Mouse (Mus musculus) kidney, adult 2 months (tissue): ENCODE data around the gene Thap3. TPM values are rescaled to one million over a fixed set of nuclear protein-coding genes. Genes with fewer than 3 reads are reported as not detected.
A peak's percentile ranks its signal among the peaks of the same experiment; 100 is the strongest.

Source experiments
- DNase-seq: peaks from one replicate; pipeline ENCODE4 v3.0.0; 2021
- H3K27ac ChIP-seq: fragments of 200-500 bp; 2 replicates; pipeline ENCODE4 v1.5.1; 2012; ENCODE audit warnings: low read depth, low read length, control low read depth, inconsistent platforms; ENCODE audit not compliant: insufficient read depth
- H3K27me3 ChIP-seq: fragments of 200-500 bp; replicated peaks from 2 replicates; pipeline ENCODE4 v1.6.1; 2012; ENCODE audit warnings: mild to moderate bottlenecking, moderate library complexity, low read length, inconsistent platforms; ENCODE audit not compliant: control insufficient read depth, insufficient read depth
- H3K36me3 ChIP-seq: fragments of 200-500 bp; 2 replicates; pipeline ENCODE4 v1.6.1; 2012; ENCODE audit warnings: mild to moderate bottlenecking, moderate library complexity, low read length, inconsistent platforms; ENCODE audit not compliant: control insufficient read depth, insufficient read depth
- H3K4me1 ChIP-seq: fragments of 200-500 bp; 2 replicates; pipeline ENCODE4 v1.6.1; 2011; ENCODE audit warnings: low read length; ENCODE audit not compliant: control insufficient read depth, insufficient read depth
- H3K4me3 ChIP-seq: fragments of 200-500 bp; 2 replicates; pipeline ENCODE4 v1.5.1; 2011; ENCODE audit warnings: mild to moderate bottlenecking, low read depth, low read length, control low read depth; ENCODE audit not compliant: insufficient read depth
- CTCF ChIP-seq: fragments of 200-500 bp; conservative IDR thresholded peaks from 2 replicates; pipeline ENCODE4 v1.5.1; 2011; ENCODE audit warnings: low read depth, mild to moderate bottlenecking, control low read depth, low read length, moderate library complexity, mixed read lengths; ENCODE audit not compliant: insufficient read depth, insufficient read length
- POLR2A ChIP-seq: fragments of 200-500 bp; IDR thresholded peaks from one replicate; pipeline ENCODE4 v1.6.1; 2011; ENCODE audit warnings: low read depth, low read length, control low read depth
- WGBS: fragments of 180-500 bp; shearing (Covaris S2); methylation state at CpG from one replicate; pipeline ENCODE4 v1.1.7; 2018; 5-methylcytosine and 5-hydroxymethylcytosine counted together
- polyA plus RNA-seq: library from polyadenylated mRNA; depleted of rRNA; stranded (reverse); fragments of >200 nt; gene quantifications from 2 replicates; pipeline ENCODE4 v1.2.3, GENCODE M21; 2012

Gene Thap3
- polyA plus RNA-seq, 1 experiment, result 30.6 TPM

DNA sequence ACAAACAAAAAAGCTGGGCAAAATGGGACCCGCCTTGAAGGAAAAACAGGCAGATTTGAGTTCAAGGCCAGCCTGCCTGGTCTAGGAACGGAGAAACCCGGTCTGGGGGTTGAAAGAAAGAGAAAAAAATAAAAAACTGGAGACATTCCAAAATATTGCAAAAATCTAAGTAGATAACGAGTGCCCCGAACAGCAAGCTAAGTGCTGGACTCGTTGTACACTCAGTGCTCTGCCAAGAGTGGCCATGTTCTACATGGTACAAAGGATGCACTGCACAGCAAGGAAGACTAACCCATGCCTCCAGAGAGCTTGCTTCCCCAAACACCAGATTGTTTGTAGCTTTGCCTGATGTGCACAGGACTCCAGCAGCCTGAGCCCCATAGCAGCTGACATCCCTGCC, 4.2 kb upstream of the Thap3 start:
- DNase-seq, result no peak
- H3K4me3 ChIP-seq, result no peak overlapping the region
- 72% methylated on average over 6 of the region's 6 CpGs for whole genome bisulfite sequencing
- peaks cover 14% of the 10 kb centered on the region; the same call in 1 of the 2 replicates for H3K4me1 ChIP-seq
- H3K27ac ChIP-seq, result no peak overlapping the region
- H3K36me3 ChIP-seq, result no peaks in the 10 kb centered on the region
- no peaks in the 10 kb centered on the region; the same call in 1 of the 2 replicates for H3K27me3 ChIP-seq
- TF ChIP-seq CTCF (no peak), POLR2A (no peak)

DNA sequence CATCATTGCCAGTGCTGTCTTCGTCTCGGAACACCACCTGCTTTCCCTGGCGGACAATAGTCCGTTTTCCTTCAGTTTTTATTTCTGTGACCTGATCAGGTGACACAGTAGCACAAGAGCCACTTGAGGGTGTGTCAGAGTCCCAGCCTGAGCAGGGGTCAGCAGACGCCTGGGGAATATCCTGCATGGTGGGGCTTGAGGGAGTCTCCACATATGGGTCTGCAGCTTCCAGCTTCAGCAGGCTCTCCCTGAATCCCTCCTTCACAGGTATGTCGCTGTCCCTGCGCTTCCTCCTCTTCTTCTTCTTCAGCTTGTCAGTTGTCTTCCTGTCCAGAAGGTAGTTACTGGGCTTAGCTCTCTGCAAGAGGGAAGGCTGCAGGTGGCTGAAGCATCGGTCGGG, 3.3 kb upstream of the Thap3 start:
- Histone ChIP-seq H3K27ac (no peak overlapping the region), H3K36me3 (no peaks in the 10 kb centered on the region), H3K27me3 (no peaks in the 10 kb centered on the region; the same call in 1 of the 2 replicates), H3K4me3 (no peak overlapping the region), H3K4me1 (peaks cover 13% of the 10 kb centered on the region; the same call in 1 of the 2 replicates)
- WGBS, result 89% methylated on average over 9 of the region's 9 CpGs
- no peak for DNase-seq
- TF ChIP-seq POLR2A (no peak), CTCF (no peak)

- no peak for TF ChIP-seq POLR2A
- no peak for TF ChIP-seq CTCF
- Histone ChIP-seq H3K4me3 (peak overlapping the region; percentile 93; the same call in 1 of the 2 replicates), H3K27ac (0 out of 2 replicates have a peak overlapping the region, but pooled peaks have one; percentile 0), H3K36me3 (no peaks in the 10 kb centered on the region), H3K4me1 (peaks cover 15% of the 10 kb centered on the region; the same call in 1 of the 2 replicates), H3K27me3 (no peaks in the 10 kb centered on the region)
- DNase-seq, result no peak
- 40% methylated on average over 6 of the region's 6 CpGs for WGBS
Observed at GRCm38 (mm10) chr4:151989110-151989488, 302 bp upstream of the Thap3 start.

DNA sequence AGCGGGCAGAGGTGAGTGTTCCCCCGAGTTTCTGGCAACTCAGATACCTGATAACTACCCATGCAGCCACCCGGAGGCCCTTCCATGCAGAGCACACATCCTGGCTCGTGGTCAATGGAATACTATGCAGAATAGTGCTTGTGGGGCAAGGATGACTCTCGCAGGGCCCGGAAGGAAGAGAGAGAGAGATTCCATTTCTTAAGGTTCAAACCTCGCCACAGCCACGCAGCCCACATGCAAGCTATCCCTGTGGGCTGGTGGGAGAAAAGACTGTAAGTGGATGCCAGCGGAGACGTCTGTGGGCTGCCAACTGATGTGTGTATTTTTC, 819 bp downstream of the Thap3 start:
- no peak overlapping the region for H3K27ac ChIP-seq
- 23% methylated on average over 10 of the region's 10 CpGs for WGBS

DNA sequence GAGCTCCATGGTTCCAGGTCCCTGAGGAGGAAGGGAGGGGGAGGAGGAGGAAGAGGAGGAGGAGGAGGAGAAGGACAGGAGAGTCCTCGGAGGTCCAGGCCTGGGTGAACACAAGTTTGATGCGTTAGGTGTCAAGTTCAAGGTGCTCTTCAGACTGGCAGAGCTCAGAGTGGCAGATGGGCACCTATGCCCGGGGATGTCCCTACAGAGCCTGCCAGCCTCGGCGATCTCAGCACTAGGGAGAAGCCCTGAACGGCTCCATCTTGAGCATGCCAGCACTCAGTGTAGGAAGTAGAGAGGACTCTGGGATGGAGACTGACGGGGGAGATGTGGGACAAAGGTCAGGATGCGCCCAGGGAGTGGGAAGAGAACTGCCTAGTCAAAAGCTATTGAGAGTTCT, 2.1 kb downstream of the Thap3 start:
- WGBS, result 62% methylated on average over 8 of the region's 8 CpGs
- no peaks in the 10 kb centered on the region for H3K36me3 ChIP-seq
- no peak overlapping the region for H3K4me3 ChIP-seq
- no peak for DNase-seq
- H3K4me1 ChIP-seq, result peaks cover 15% of the 10 kb centered on the region; the same call in 1 of the 2 replicates
- no peak overlapping the region for H3K27ac ChIP-seq
- no peak for TF ChIP-seq POLR2A
- TF ChIP-seq CTCF, result no peak
- no peaks in the 10 kb centered on the region for H3K27me3 ChIP-seq

More for the DNA sequence above, 819 bp downstream of the Thap3 start:
- TF ChIP-seq CTCF (no peak), POLR2A (no peak)
- Histone ChIP-seq H3K4me3 (peak overlapping the region; percentile 93), H3K36me3 (no peaks in the 10 kb centered on the region), H3K27me3 (no peaks in the 10 kb centered on the region), H3K4me1 (peaks cover 15% of the 10 kb centered on the region; the same call in 1 of the 2 replicates)
- no peak for DNase-seq

- H3K4me1 ChIP-seq, result peaks cover 15% of the 10 kb centered on the region; the same call in 1 of the 2 replicates
- H3K4me3 ChIP-seq, result no peak overlapping the region
- TF ChIP-seq POLR2A, result no peak
- TF ChIP-seq CTCF, result no peak; the same call in 1 of the 2 replicates
- no peak overlapping the region for H3K27ac ChIP-seq
- DNase-seq, result peak; percentile 43
- no peaks in the 10 kb centered on the region for H3K36me3 ChIP-seq
- 42% methylated on average over 10 of the region's 10 CpGs for WGBS
- H3K27me3 ChIP-seq, result no peaks in the 10 kb centered on the region
Observed at GRCm38 (mm10) chr4:151985886-151986285, 2.9 kb downstream of the Thap3 start.

DNA sequence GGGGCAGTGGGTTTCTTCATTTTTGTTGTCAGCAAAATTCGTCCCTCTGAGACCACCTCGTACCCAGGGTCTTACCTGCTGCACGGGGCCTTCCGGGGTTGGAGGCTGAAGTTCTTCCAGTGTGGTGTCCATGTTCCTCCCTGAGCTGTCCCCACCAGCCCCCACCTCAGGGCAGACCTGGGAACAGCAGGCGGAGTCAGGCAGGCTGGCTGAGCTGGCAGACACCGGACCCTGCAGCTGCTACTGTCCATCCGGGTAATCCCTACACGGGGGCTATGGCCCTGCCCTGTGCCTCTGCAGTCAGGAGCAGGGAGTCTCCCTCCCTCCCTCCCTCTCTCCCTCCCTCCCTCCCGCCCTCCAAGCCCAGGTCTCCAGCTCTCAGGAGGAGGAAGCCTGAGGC, 5.2 kb downstream of the Thap3 start:
- no peaks in the 10 kb centered on the region for H3K27me3 ChIP-seq
- WGBS, result 42% methylated on average over 9 of the region's 9 CpGs
- TF ChIP-seq CTCF (no peak), POLR2A (no peak)
- H3K27ac ChIP-seq, result no peak overlapping the region
- H3K36me3 ChIP-seq, result no peaks in the 10 kb centered on the region
- DNase-seq, result no peak
- H3K4me3 ChIP-seq, result no peak overlapping the region
- H3K4me1 ChIP-seq, result peaks cover 11% of the 10 kb centered on the region; the same call in 1 of the 2 replicates

GRCm38 (mm10) chr4:151983043-151983442, 5.8 kb downstream of the Thap3 start:
- no peak for DNase-seq
- Histone ChIP-seq H3K36me3 (no peaks in the 10 kb centered on the region), H3K27ac (no peak overlapping the region), H3K27me3 (no peaks in the 10 kb centered on the region), H3K4me3 (no peak overlapping the region), H3K4me1 (peaks cover 9% of the 10 kb centered on the region; the same call in 1 of the 2 replicates)
- WGBS, result 63% methylated on average over 17 of the region's 17 CpGs
- TF ChIP-seq POLR2A (no peak), CTCF (no peak)
